Mouse (Mus musculus): ENCODE data around the gene Gm28042. TPM values are rescaled to one million over a fixed set of nuclear protein-coding genes. Genes with fewer than 3 reads are reported as not detected.
A peak's percentile ranks its signal among the peaks of the same experiment; 100 is the strongest.

Gene Gm28042
- polyA plus RNA-seq, 1 experiment = 2.0 TPM

DNA sequence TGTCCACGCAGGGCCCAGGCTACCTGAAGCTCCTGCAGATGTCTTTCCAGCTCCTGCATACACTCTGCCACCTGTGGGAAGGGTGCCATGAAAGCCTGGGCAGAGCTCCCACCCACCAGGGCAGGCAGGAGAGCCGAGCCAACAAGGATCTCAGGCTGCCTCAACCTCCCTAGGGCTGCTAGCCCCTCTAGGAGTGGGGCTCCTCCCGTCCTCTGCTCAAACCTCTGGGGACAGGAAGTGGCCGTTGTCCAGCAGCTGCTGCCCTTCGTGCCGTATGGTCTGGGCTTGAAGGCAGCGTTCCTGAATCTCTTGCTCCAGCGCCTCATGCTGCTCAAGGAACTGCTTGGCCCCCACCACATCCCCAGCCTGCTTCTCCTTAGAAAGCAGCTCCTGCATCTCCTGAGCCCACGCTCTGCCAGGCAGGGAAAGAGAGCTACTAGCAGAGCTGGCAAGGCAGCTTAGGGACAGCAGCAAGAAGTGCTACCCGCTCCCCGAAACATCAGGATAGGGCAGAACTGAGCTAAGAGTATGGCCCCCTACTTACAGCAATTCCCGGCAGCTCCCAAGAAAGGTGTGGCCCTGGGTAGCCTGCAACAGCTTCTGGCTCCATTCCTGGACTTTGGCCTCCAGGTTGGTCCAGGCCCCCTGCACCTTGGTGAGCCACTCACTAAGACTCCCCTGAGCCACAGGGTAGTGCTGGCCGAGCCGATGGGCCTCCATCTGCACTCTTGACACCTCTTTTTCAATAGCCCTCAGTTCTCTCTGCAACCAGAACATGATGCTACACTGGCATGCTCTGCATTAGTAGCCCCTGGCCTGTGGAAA, 19.4 kb downstream of the Gm28042 start:
- no peaks in the 10 kb centered on the region for H3K4me1 ChIP-seq (ENCODE audit: control insufficient read depth, insufficient read depth, low read length)
- TF ChIP-seq CTCF (conservative IDR thresholded peaks at IDR 0.05; ENCODE audit: insufficient read depth, insufficient read length, low read depth, low read length) (no peak), POLR2A (IDR thresholded peaks at IDR 0.05; ENCODE audit: low read depth, low read length) (no peak)

DNA sequence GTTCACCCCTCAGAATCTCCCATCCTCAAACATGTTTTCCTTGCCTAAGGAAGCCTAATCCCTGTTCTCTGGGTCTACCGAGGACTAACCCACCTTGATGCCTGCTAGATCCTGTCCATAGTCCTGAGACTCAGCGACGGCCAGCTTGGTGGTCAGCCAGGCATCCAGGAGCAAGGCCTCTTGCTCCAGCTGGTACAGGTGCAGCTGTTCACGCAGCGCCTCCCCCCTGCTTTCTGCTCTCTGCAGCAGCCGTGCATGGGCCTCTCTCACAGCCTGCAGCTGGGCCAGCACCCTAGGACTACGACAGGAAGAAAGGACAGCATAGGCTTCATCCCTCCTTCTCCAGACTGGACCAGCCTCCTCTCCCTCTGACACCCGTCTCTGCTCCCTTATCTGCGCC, 20.9 kb downstream of the Gm28042 start:
- H3K4me3 ChIP-seq (ENCODE audit: insufficient read depth, low read depth, low read length) = no peak overlapping the region
- TF ChIP-seq CTCF (conservative IDR thresholded peaks at IDR 0.05; ENCODE audit: insufficient read depth, insufficient read length, low read depth, low read length) (no peak), POLR2A (IDR thresholded peaks at IDR 0.05; ENCODE audit: low read depth, low read length) (no peak)
- no peaks in the 10 kb centered on the region for H3K4me1 ChIP-seq (ENCODE audit: control insufficient read depth, insufficient read depth, low read length)
- no peaks in the 10 kb centered on the region for H3K27me3 ChIP-seq (replicated peaks; ENCODE audit: control insufficient read depth, insufficient read depth, low read length)
- H3K27ac ChIP-seq (ENCODE audit: insufficient read depth, low read depth, low read length) = no peak overlapping the region
- WGBS = 72% methylated on average over 9 of the region's 9 CpGs
- no peaks in the 10 kb centered on the region for H3K36me3 ChIP-seq (ENCODE audit: control insufficient read depth, insufficient read depth, low read length)
- no peak for DNase-seq

More for the DNA sequence above, 19.4 kb downstream of the Gm28042 start:
- H3K27me3 ChIP-seq (replicated peaks; ENCODE audit: control insufficient read depth, insufficient read depth, low read length) = no peaks in the 10 kb centered on the region
- no peak overlapping the region for H3K27ac ChIP-seq (ENCODE audit: insufficient read depth, low read depth, low read length)
- no peaks in the 10 kb centered on the region for H3K36me3 ChIP-seq (ENCODE audit: control insufficient read depth, insufficient read depth, low read length)
- DNase-seq = no peak
- 64% methylated on average over 14 of the region's 14 CpGs for WGBS
- no peak overlapping the region for H3K4me3 ChIP-seq (ENCODE audit: insufficient read depth, low read depth, low read length)

DNA sequence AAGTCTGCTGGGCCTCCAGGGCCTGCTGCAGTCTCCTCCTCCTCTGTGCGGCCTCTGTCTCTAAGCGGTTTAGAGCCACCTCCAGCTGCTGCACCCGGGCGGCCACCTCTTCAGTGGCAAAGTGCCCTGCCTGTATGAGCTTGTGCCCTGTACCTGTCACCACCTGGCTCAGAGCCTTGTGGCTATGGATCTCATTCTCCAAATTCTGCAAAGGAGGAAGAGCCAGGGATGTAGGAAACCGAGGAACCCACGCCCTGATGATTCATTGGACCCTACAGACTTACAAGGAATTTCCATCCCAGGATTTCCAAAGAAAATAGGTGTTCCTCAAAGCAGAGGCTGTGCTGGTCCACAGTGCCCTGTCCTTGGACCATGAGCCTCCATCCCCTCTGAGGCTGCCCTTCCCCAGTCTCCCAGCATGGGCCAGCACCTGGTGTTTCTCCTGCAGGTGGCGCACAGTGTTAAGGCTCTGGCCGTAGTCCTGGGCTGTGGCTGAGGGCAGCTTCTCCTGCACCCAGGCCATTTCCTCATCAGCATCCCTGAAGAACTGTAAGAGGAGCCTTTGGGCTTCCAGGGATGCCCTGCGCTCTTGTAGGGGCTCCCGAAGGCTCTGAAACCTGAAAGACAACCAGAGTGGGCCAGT, 22.5 kb downstream of the Gm28042 start:
- Histone ChIP-seq H3K4me1 (ENCODE audit: control insufficient read depth, insufficient read depth, low read length) (no peaks in the 10 kb centered on the region), H3K4me3 (ENCODE audit: insufficient read depth, low read depth, low read length) (no peak overlapping the region), H3K27me3 (replicated peaks; ENCODE audit: control insufficient read depth, insufficient read depth, low read length) (no peaks in the 10 kb centered on the region), H3K36me3 (ENCODE audit: control insufficient read depth, insufficient read depth, low read length) (no peaks in the 10 kb centered on the region), H3K27ac (ENCODE audit: insufficient read depth, low read depth, low read length) (no peak overlapping the region)
- WGBS = 75% methylated on average over 10 of the region's 10 CpGs
- peak; percentile 56 for DNase-seq
- TF ChIP-seq POLR2A (IDR thresholded peaks at IDR 0.05; ENCODE audit: low read depth, low read length) = no peak
- peak; percentile 81 for TF ChIP-seq CTCF (conservative IDR thresholded peaks at IDR 0.05; ENCODE audit: insufficient read depth, insufficient read length, low read depth, low read length)

DNA sequence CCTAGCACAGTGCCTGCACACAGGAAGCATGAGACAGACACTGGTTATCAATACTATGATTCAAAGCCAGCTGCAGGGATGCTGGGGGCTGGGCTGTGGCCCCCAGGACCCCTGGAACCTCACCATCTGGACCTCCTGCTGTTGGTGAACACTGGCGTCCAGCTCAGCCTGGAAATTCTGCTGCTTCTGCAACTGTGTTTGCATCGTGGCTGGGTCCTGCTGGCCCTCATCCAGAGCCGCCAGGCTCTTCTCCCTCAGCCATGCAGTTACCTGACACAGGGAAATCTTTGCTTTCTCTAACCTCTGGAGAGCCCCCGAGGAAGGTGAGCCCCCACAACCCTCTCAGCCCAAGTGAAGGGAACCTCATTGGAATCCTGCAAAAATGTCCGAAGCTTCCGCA, 24.1 kb downstream of the Gm28042 start:
- Histone ChIP-seq H3K27me3 (replicated peaks; ENCODE audit: control insufficient read depth, insufficient read depth, low read length) (no peaks in the 10 kb centered on the region), H3K4me1 (ENCODE audit: control insufficient read depth, insufficient read depth, low read length) (no peaks in the 10 kb centered on the region), H3K27ac (ENCODE audit: insufficient read depth, low read depth, low read length) (no peak overlapping the region), H3K36me3 (ENCODE audit: control insufficient read depth, insufficient read depth, low read length) (no peaks in the 10 kb centered on the region), H3K4me3 (ENCODE audit: insufficient read depth, low read depth, low read length) (no peak overlapping the region)
- no peak for DNase-seq
- WGBS = 55% methylated on average over 6 of the region's 6 CpGs
- TF ChIP-seq CTCF (conservative IDR thresholded peaks at IDR 0.05; ENCODE audit: insufficient read depth, insufficient read length, low read depth, low read length) = no peak
- no peak for TF ChIP-seq POLR2A (IDR thresholded peaks at IDR 0.05; ENCODE audit: low read depth, low read length)

DNA sequence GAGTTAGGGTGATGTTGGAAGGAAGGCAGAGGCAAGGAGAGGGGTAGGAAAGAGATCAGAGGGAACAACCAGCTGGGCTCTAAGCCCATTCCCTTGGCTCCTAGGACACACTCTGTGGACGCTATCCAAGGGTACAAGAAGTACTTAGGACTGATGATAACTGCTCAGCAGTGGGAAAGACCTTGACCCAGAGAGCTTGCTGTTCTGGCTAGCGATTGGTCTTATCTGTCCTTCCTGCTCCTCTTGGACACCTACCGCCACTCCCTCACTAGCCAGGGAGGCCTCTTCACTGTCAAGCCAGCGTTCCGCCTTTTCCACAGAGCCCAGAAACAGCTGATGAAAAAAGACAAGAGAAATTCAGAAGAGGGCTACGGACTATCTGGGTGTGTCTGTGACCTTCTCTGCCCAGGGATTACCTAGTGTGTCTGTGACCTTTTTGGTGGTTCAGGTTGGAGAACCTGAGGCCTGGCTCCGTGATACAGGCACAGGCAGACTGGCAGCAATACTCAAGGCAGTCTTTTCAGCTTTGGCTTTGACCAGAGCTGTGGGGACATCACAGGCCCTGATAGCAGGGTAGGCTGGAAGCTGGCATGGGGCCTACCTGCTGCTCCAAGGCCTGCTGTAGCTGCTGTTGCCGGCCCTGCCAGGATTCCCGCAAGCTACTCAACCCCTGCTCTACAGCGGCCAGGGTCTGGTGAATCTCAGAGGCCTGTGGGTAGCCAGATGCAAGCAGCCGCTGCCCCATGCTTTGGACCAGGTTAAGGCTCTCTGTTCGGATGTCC, 27.7 kb downstream of the Gm28042 start:
- H3K4me1 ChIP-seq (ENCODE audit: control insufficient read depth, insufficient read depth, low read length) = no peaks in the 10 kb centered on the region
- no peak overlapping the region for H3K27ac ChIP-seq (ENCODE audit: insufficient read depth, low read depth, low read length)
- H3K36me3 ChIP-seq (ENCODE audit: control insufficient read depth, insufficient read depth, low read length) = no peaks in the 10 kb centered on the region
- 89% methylated on average over 12 of the region's 12 CpGs for WGBS
- DNase-seq = no peak
- TF ChIP-seq CTCF (conservative IDR thresholded peaks at IDR 0.05; ENCODE audit: insufficient read depth, insufficient read length, low read depth, low read length) (no peak), POLR2A (IDR thresholded peaks at IDR 0.05; ENCODE audit: low read depth, low read length) (no peak)
- H3K27me3 ChIP-seq (replicated peaks; ENCODE audit: control insufficient read depth, insufficient read depth, low read length) = no peaks in the 10 kb centered on the region
- H3K4me3 ChIP-seq (ENCODE audit: insufficient read depth, low read depth, low read length) = no peak overlapping the region

DNA sequence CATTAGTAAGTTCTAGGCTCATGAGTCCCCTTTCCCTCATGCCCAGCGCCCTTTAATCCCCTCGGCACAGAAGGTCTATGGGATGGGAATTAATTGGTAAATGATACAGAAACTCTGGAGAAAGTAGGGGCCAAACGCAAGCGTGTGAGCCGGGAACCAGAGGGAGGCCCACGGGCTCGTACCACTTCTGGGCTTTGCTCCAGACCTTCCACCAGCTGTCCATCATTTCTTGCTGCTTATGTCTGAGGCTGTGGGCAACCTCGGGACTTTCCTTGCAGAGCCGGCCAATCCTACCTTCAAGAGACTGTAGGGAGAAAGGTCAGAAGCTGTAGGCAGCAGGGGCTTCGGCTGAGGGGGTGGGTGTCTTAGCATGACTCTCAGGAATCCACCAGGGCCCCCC, 28.6 kb downstream of the Gm28042 start:
- no peaks in the 10 kb centered on the region for H3K27me3 ChIP-seq (replicated peaks; ENCODE audit: control insufficient read depth, insufficient read depth, low read length)
- H3K4me1 ChIP-seq (ENCODE audit: control insufficient read depth, insufficient read depth, low read length) = no peaks in the 10 kb centered on the region
- no peak overlapping the region for H3K27ac ChIP-seq (ENCODE audit: insufficient read depth, low read depth, low read length)
- TF ChIP-seq CTCF (conservative IDR thresholded peaks at IDR 0.05; ENCODE audit: insufficient read depth, insufficient read length, low read depth, low read length) = no peak
- TF ChIP-seq POLR2A (IDR thresholded peaks at IDR 0.05; ENCODE audit: low read depth, low read length) = no peak
- WGBS = 89% methylated on average over 10 of the region's 10 CpGs
- no peak for DNase-seq
- H3K36me3 ChIP-seq (ENCODE audit: control insufficient read depth, insufficient read depth, low read length) = no peaks in the 10 kb centered on the region
- H3K4me3 ChIP-seq (ENCODE audit: insufficient read depth, low read depth, low read length) = no peak overlapping the region

DNA sequence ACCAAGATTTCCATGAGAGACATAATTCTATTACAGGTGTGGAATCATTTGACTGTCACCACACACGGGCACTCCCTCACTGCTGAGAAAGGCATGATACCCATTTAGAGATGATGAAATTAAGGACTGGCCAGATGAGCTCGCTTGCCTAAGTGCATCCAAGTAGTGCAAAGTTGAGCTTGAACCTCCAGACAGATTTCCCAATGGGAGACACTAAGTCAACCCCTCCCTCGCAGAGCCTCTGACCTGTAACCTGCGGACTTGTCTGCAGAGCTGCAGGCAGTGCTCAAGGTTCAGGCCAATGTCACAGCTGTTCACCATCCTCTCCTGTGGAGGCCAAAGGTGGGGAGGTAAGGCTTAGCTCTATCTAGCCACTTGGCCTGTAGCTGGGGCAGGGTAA, 31.5 kb downstream of the Gm28042 start:
- no peak for DNase-seq
- H3K4me3 ChIP-seq (ENCODE audit: insufficient read depth, low read depth, low read length) = no peak overlapping the region
- 87% methylated on average over 4 of the region's 4 CpGs for WGBS

More for the DNA sequence above, 31.5 kb downstream of the Gm28042 start:
- H3K27me3 ChIP-seq (replicated peaks; ENCODE audit: control insufficient read depth, insufficient read depth, low read length) = no peaks in the 10 kb centered on the region
- TF ChIP-seq POLR2A (IDR thresholded peaks at IDR 0.05; ENCODE audit: low read depth, low read length) (no peak), CTCF (conservative IDR thresholded peaks at IDR 0.05; ENCODE audit: insufficient read depth, insufficient read length, low read depth, low read length) (no peak)
- no peaks in the 10 kb centered on the region for H3K4me1 ChIP-seq (ENCODE audit: control insufficient read depth, insufficient read depth, low read length)
- no peaks in the 10 kb centered on the region for H3K36me3 ChIP-seq (ENCODE audit: control insufficient read depth, insufficient read depth, low read length)
- no peak overlapping the region for H3K27ac ChIP-seq (ENCODE audit: insufficient read depth, low read depth, low read length)
